Mouse (Mus musculus) lung, postnatal 0 days (tissue): ENCODE measurements around the gene Dnase1l3.

Source experiments
- CTCF ChIP-seq: IDR thresholded peaks from 2 replicates; pipeline ENCODE4 v1.5.1; 2016; ENCODE audit warnings: antibody characterized with exemption, mild to moderate bottlenecking
- EP300 ChIP-seq: IDR thresholded peaks from 2 replicates; pipeline ENCODE4 v1.6.1; 2016; ENCODE audit warnings: antibody characterized with exemption, mild to moderate bottlenecking, control low read depth

GRCm38 (mm10) chr14:8038791-8039448 lies 44.5 kb upstream of the Dnase1l3 start:
- TF ChIP-seq CTCF (no peak), EP300 (peak; percentile 58)
